Mouse (Mus musculus): Measurements from ENCODE around the gene Zbtb41.

The Zbtb41 gene

DNA sequence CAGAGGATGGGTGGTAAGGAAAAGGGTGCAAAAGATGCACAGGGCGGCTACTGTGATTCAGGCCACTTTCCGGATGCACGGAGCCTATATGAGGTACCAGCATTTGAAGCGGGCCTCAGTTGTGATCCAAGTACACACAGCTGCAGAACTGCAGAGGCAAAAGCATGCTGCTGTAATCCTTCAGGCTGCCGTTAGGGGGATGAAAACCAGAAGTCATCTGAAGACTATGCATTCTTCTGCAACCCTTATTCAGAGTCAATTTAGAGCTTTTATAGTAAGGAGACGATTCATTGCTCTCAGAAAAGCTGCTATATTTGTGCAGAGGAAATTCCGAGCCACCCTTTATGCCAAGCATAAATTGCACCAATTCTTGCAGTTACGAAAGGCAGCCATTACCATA is 58.2 kb downstream of the Zbtb41 start:
- no peak for DNase-seq

DNA sequence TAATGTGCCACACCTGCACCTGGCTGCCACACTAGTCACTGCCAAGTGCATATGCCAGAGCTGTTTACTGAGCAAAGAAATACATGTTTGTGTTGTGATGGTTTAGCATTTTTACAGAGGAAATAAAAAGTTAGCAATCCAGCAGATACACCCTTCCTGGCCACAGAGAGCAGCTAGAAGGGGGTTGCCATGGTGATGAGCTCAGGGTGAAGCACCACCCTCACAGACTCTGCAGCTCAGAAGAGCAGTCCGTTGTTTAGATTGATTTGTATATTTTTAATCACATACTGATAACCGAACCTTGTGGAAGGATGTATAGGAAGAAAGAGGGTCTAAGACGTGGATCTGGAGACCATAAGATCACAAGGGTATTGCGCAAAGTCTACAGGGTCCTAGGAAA is 59.1 kb downstream of the Zbtb41 start:
- no peak for DNase-seq

DNA sequence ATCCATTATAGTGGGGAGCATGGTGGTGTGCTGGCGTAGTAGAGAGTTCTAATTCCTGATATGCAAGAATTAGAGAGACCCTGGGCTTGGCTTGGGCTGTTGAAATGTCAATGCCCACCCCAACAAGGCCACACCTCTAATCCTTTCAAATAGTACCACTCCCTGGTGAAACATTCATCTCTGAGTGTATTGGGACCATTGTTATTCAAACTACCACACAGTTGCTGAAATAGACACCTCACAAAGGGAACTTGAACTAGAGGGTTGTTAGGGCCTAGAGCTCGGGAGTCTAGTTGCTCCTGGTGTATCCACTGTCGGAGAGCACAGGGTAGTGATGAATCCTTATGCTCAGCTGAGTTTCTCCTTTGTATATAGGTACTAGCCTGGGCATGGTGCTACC is 72.5 kb downstream of the Zbtb41 start:
- no peak for DNase-seq

DNA sequence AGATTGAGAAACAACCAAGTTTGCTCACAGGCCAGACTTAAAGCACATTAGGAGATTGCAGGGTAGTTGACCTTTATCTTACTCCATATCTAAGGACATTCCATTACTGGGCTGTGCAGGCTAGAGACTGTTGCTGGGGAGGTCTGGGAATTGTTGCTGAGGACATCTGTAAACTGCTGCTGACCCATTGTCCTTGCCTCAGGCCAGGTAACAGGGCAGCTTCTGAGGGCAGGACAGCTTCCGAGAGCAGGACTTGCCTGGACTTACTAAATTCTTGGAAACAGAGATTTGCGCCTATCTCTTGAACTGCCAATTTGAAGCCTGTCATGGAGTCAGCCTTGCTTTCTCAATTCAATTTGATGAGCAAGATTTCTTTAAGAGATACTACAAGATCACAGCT is 73.3 kb downstream of the Zbtb41 start:
- no peak for DNase-seq

DNA sequence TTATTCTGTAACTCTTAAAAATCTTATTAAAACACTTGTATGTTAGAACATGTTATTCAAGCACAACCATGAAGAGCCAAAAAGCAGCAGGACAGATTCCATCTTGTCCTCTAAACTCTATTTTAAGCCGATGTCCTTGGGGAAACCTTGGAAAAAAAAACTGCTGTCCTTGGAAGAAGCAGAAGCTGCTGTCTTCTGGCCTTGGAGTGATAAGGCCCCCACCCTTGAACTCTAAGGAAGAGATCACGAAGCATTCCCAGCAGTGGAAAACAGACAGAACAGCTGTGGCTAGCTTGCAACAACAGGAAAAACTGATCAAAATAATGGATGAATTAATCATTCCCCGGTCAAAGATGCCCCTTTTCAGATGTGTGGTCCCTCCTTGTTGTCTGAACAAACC is 74.1 kb downstream of the Zbtb41 start:
- no peak for DNase-seq

DNA sequence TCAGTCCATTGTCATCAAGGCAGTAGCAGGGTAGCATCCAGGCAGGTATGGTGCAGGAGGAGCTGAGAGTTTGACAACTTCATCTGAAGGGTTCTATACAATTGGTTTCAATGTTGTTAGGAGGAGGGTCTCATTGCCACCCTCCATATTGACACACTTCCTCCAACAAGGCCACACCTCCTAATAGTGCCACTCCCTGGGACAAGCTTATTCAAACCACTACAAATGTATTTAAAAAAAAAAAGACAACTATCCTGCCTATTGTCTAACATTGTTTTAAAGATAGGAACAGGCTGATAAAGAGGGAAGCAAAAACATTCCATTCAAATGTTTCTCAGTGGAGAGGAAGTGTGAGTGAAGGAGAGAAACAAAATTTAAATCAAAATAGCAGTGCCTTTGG is 77.7 kb downstream of the Zbtb41 start:
- DNase-seq: no peak

DNA sequence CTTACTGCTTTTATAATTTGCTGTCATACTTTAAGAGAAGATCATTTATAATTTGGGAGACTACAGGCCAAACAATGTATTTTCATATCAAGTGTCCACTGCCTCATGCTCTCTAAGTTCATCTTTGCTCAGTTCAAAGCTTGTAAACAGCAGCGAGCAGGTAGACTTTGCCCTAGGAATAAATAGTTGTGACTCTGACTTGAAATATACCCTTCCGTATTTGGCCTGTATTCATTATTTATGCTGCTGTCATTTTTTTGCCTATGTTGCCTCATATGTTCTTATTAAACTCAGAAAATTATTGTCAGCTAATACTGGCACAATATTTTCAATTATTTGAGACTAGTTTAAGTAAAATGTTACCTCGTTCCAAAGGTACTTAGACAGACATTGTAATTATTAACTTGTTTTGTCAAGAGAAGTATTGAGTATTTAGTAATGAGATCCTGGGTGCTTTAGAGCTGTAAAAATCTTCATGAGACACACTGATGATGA is 79.2 kb downstream of the Zbtb41 start, which contains the start of gene F13b:
F13b (plus strand) TSS at position 445 of the 495 bp plus-strand sequence.
- no peak for DNase-seq
